Mouse (Mus musculus): ENCODE measurements around the gene Macc1. TPM values are rescaled to one million over a fixed set of nuclear protein-coding genes. Genes with fewer than 3 reads are reported as not detected.

Gene Macc1
- 2.7 and 3.3 TPM in 2 replicates for polyA plus RNA-seq (2015; fragmentation: Nextera tagmentation; extraction: Ambion mirVana)

DNA sequence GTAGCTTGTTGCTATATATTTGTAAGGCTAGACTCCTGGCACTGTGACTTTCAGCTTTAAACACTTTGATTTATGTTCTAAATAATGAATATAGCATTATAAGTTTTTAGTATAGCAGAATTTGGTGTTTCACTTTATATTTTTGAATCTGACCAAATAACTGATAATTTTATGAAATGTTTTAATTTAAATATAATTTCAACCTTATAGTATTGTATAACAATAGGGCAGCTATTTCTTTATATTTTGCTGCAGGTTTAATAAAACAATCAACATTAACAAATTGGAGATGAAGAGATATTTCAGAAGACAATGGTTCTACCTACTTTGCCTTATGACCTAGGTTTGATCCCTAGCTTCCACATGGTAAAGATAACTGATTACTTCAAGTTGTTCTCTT lies at the start of gene Macc1:
Macc1 (plus strand) TSS at position 301 of the 400 bp plus-strand sequence.

Other genes with a start within 250 kb of the Macc1 start
- gene Itgb8, start 75.5 kb upstream of the Macc1 start, polyA plus RNA-seq (2015; fragmentation: Nextera tagmentation; extraction: Ambion mirVana), result 1.3 and 1.7 TPM in 2 replicates

Measured in urinary bladder, postnatal 0 days (tissue).